Mouse (Mus musculus) colon, adult 2 months (tissue): Measurements from ENCODE around the gene Olfr1214. TPM values are rescaled to one million over a fixed set of nuclear protein-coding genes. Genes with fewer than 3 reads are reported as not detected.

Experiments used
- polyA plus RNA-seq: library from polyadenylated mRNA; depleted of rRNA; stranded (reverse); fragments of >200 nt; gene quantifications from 2 replicates; pipeline ENCODE4 v1.2.3, GENCODE M21; 2012; rRNA removed

The Olfr1214 gene
- not detected in 2 replicates for polyA plus RNA-seq

GRCm38 (mm10) chr2:88992553-88992952 is at the start of gene Olfr1214:
TSS of gene Olfr1214 (minus strand) at chr2:88992653.

GRCm38 (mm10) chr2:89031965-89032364 is 39.5 kb upstream of the Olfr1214 start, which contains the start of gene Olfr1217:
TSS of gene Olfr1217 (minus strand) at chr2:89032065.

GRCm38 (mm10) chr2:89018240-89018639 is 25.8 kb upstream of the Olfr1214 start, which contains the start of gene Olfr1216:
TSS of gene Olfr1216 (minus strand) at chr2:89018340.

GRCm38 (mm10) chr2:89006873-89007272 is 14.4 kb upstream of the Olfr1214 start, which contains the start of gene Olfr1215:
TSS of gene Olfr1215 (minus strand) at chr2:89006973.

GRCm38 (mm10) chr2:88980181-88980580 is 12.3 kb downstream of the Olfr1214 start, which contains the start of gene Gm13762:
TSS of gene Gm13762 (minus strand) at chr2:88980281.

GRCm38 (mm10) chr2:88953669-88954068 is 38.8 kb downstream of the Olfr1214 start, which contains the start of gene Olfr1212:
TSS of gene Olfr1212 (plus strand) at chr2:88953969.

GRCm38 (mm10) chr2:88938011-88938410 is 54.4 kb downstream of the Olfr1214 start, which contains the start of gene Olfr1211:
TSS of gene Olfr1211 (minus strand) at chr2:88938111.

Other genes with a start within 250 kb of the Olfr1214 start
- gene Olfr1198, start 241.3 kb downstream of the Olfr1214 start, polyA plus RNA-seq, result not detected in 2 replicates
- gene Olfr1199, start 232.2 kb downstream of the Olfr1214 start, polyA plus RNA-seq, result not detected in 2 replicates
- not detected in 2 replicates for gene Olfr1200, start 222.2 kb downstream of the Olfr1214 start, polyA plus RNA-seq
- gene Olfr1201, start 199.6 kb downstream of the Olfr1214 start, polyA plus RNA-seq, result not detected in 2 replicates
- gene Olfr1202, start 178.2 kb downstream of the Olfr1214 start, polyA plus RNA-seq, result not detected in 2 replicates
- not detected in 2 replicates for gene Olfr1205, start 162.9 kb downstream of the Olfr1214 start, polyA plus RNA-seq
- gene Olfr1204, start 143.4 kb downstream of the Olfr1214 start, polyA plus RNA-seq, result not detected in 2 replicates
- not detected in 2 replicates for gene Olfr1206, start 129.4 kb downstream of the Olfr1214 start, polyA plus RNA-seq
- gene Olfr1208, start 90.3 kb downstream of the Olfr1214 start, polyA plus RNA-seq, result not detected in 2 replicates
- gene Olfr1209, start 77.5 kb downstream of the Olfr1214 start, polyA plus RNA-seq, result not detected in 2 replicates
- not detected in 2 replicates for gene Olfr1211, start 54.5 kb downstream of the Olfr1214 start, polyA plus RNA-seq
- not detected in 2 replicates for gene Olfr1212, start 38.7 kb downstream of the Olfr1214 start, polyA plus RNA-seq
- gene Gm13762, start 12.4 kb downstream of the Olfr1214 start, polyA plus RNA-seq, result not detected in 2 replicates
- not detected in 2 replicates for gene Olfr1215, start 14.3 kb upstream of the Olfr1214 start, polyA plus RNA-seq
- not detected in 2 replicates for gene Olfr1216, start 25.7 kb upstream of the Olfr1214 start, polyA plus RNA-seq
- not detected in 2 replicates for gene Olfr1217, start 39.4 kb upstream of the Olfr1214 start, polyA plus RNA-seq
- gene Olfr1218, start 68.5 kb upstream of the Olfr1214 start, polyA plus RNA-seq, result not detected in 2 replicates
- not detected in 2 replicates for gene Olfr1219, start 90.9 kb upstream of the Olfr1214 start, polyA plus RNA-seq
- gene Olfr1220, start 114.2 kb upstream of the Olfr1214 start, polyA plus RNA-seq, result not detected in 2 replicates
- gene Olfr1221, start 124.6 kb upstream of the Olfr1214 start, polyA plus RNA-seq, result not detected in 2 replicates
- gene Olfr1222, start 140.4 kb upstream of the Olfr1214 start, polyA plus RNA-seq, result not detected in 2 replicates
- gene Olfr1223, start 158.9 kb upstream of the Olfr1214 start, polyA plus RNA-seq, result not detected in 2 replicates
- not detected in 2 replicates for gene Olfr1224-ps1, start 171.4 kb upstream of the Olfr1214 start, polyA plus RNA-seq
- gene Olfr1225, start 182.0 kb upstream of the Olfr1214 start, polyA plus RNA-seq, result not detected in 2 replicates
- not detected in 2 replicates for gene Olfr1226, start 207.4 kb upstream of the Olfr1214 start, polyA plus RNA-seq